In genomic region chr3:125271215-125271614, GRCm38 (mm10) we compare ENCODE assay signal across 9 mouse cellular contexts.
DNase-seq lines count a peak whose midpoint lies in the region; ATAC-seq and TF ChIP-seq lines count a peak whose summit lies in the region.
"Had no signal": no experiment of that assay in that cellular context is flagged by ENCODE, and none has a peak within 500 bp of the region (broad histone marks: within the 10 kb centered on the region; RNA-seq: fewer than 3 reads in every experiment).

No protein-coding gene starts in this region.

- peaks cover 8% of the 10 kb centered on the region for H3K4me1 ChIP-seq in heart, embryonic 13.5 days
- peaks cover 5% of the 10 kb centered on the region for H3K4me1 ChIP-seq in heart, embryonic 10.5 days
- peaks cover 9% of the 10 kb centered on the region; the same call in 1 of the 2 replicates for H3K4me1 ChIP-seq in neural tube, embryonic 12.5 days
- H3K4me1 ChIP-seq in liver, embryonic 15.5 days (replicated peaks) = peaks cover 24% of the 10 kb centered on the region
- no peaks in the 10 kb centered on the region for H3K4me1 ChIP-seq in stomach, postnatal 0 days (replicated peaks; ENCODE audit: control insufficient read depth, insufficient read depth)

- no peaks in the 10 kb centered on the region for H3K36me3 ChIP-seq in heart, embryonic 13.5 days
- no peaks in the 10 kb centered on the region for H3K36me3 ChIP-seq in heart, embryonic 10.5 days
- H3K36me3 ChIP-seq in neural tube, embryonic 12.5 days = no peaks in the 10 kb centered on the region
- H3K36me3 ChIP-seq in liver, embryonic 15.5 days (replicated peaks) = no peaks in the 10 kb centered on the region
- no peaks in the 10 kb centered on the region for H3K36me3 ChIP-seq in stomach, postnatal 0 days (ENCODE audit: control insufficient read depth, insufficient read depth, low read length)

- H3K4me2 ChIP-seq in heart, embryonic 13.5 days = peak overlapping the region; percentile 35
- no peak overlapping the region for H3K4me2 ChIP-seq in neural tube, embryonic 12.5 days (replicated peaks)
- peak overlapping the region; percentile 69 for H3K4me2 ChIP-seq in liver, embryonic 15.5 days
- no peak overlapping the region for H3K4me2 ChIP-seq in stomach, postnatal 0 days (replicated peaks; ENCODE audit: low read depth)

- ATAC-seq in heart, embryonic 13.5 days (ENCODE audit: extremely low read depth, insufficient number of reproducible peaks, low FRiP score, low TSS enrichment) = no peak
- ATAC-seq in neural tube, embryonic 12.5 days (ENCODE audit: low FRiP score, low read depth) = peak; percentile 71
- ATAC-seq in liver, embryonic 15.5 days (ENCODE audit: insufficient read depth) = peak; percentile 40
- no peak for ATAC-seq in stomach, postnatal 0 days (ENCODE audit: low FRiP score, low TSS enrichment)

- H3K4me3 ChIP-seq in heart, embryonic 13.5 days = no peak overlapping the region
- H3K4me3 ChIP-seq in heart, embryonic 10.5 days = no peak overlapping the region
- no peak overlapping the region for H3K4me3 ChIP-seq in neural tube, embryonic 12.5 days
- peak overlapping the region; percentile 25 for H3K4me3 ChIP-seq in liver, embryonic 15.5 days (replicated peaks)
- no peak overlapping the region for H3K4me3 ChIP-seq in stomach, postnatal 0 days (ENCODE audit: low read depth, low read length)

- no peaks in the 10 kb centered on the region for H3K27me3 ChIP-seq in heart, embryonic 13.5 days (replicated peaks)
- no peaks in the 10 kb centered on the region for H3K27me3 ChIP-seq in heart, embryonic 10.5 days (ENCODE audit: insufficient read depth, poor library complexity, severe bottlenecking)
- no peaks in the 10 kb centered on the region for H3K27me3 ChIP-seq in neural tube, embryonic 12.5 days (replicated peaks)
- H3K27me3 ChIP-seq in liver, embryonic 15.5 days = no peaks in the 10 kb centered on the region
- no peaks in the 10 kb centered on the region for H3K27me3 ChIP-seq in stomach, postnatal 0 days (ENCODE audit: control insufficient read depth, insufficient read depth, low read length)

- TF ChIP-seq CTCF in stomach, postnatal 0 days (IDR thresholded peaks at IDR 0.05; ENCODE audit: low read depth) = peak; percentile 17; the same call in 1 of the 2 replicates

- no peak overlapping the region for H3K9ac ChIP-seq in heart, embryonic 13.5 days
- H3K9ac ChIP-seq in neural tube, embryonic 12.5 days = no peak overlapping the region
- 0 out of 2 replicates have a peak overlapping the region, but pooled peaks have one; percentile 13 for H3K9ac ChIP-seq in liver, embryonic 15.5 days
- no peak overlapping the region for H3K9ac ChIP-seq in stomach, postnatal 0 days (ENCODE audit: low read length)

- no peak for TF ChIP-seq EP300 in stomach, postnatal 0 days (optimal IDR thresholded peaks at IDR 0.05)

- 21% methylated on average over 2 of the region's 2 CpGs for WGBS in heart, embryonic 13.5 days
- 30% methylated on average over 2 of the region's 2 CpGs for WGBS in heart, embryonic 10.5 days
- 4% methylated on average over 2 of the region's 2 CpGs for WGBS in neural tube, embryonic 12.5 days
- WGBS in liver, embryonic 15.5 days (ENCODE audit: insufficient replicate concordance) = 3% methylated on average over 2 of the region's 2 CpGs
- WGBS in stomach, postnatal 0 days = 5% methylated on average over 2 of the region's 2 CpGs

- no peak overlapping the region for H3K27ac ChIP-seq in heart, embryonic 13.5 days (replicated peaks)
- no peak overlapping the region for H3K27ac ChIP-seq in heart, embryonic 10.5 days
- no peak overlapping the region for H3K27ac ChIP-seq in neural tube, embryonic 12.5 days
- peak overlapping the region; percentile 89 for H3K27ac ChIP-seq in liver, embryonic 15.5 days (replicated peaks)
- H3K27ac ChIP-seq in stomach, postnatal 0 days (replicated peaks) = no peak overlapping the region

- no peaks in the 10 kb centered on the region for H3K9me3 ChIP-seq in heart, embryonic 13.5 days
- H3K9me3 ChIP-seq in heart, embryonic 10.5 days = no peaks in the 10 kb centered on the region
- no peaks in the 10 kb centered on the region for H3K9me3 ChIP-seq in neural tube, embryonic 12.5 days
- no peaks in the 10 kb centered on the region for H3K9me3 ChIP-seq in liver, embryonic 15.5 days (replicated peaks)
- no peaks in the 10 kb centered on the region for H3K9me3 ChIP-seq in stomach, postnatal 0 days (ENCODE audit: control insufficient read depth, low read length)

- DNase-seq in heart, embryonic 10.5 days (ENCODE audit: low spot score) = no peak
- DNase-seq in neural tube, embryonic 10.5 days (ENCODE audit: extremely low spot score, low spot score) = no peak
- no peak for DNase-seq in stomach, postnatal 0 days (ENCODE audit: low spot score)
- DNase-seq in cerebellum, postnatal 14 days = no peak
- DNase-seq in right cerebral cortex, postnatal 4 days = no peak
- DNase-seq: lung, postnatal 14 days had no signal

Comparison
In these comparisons a context has a peak if more than half of its experiments do, and no peak if none do; other contexts are left out.
1. ATAC-seq: peak in neural tube, embryonic 12.5 days (single experiment) and liver, embryonic 15.5 days (single experiment); none in heart, embryonic 13.5 days (single experiment) and stomach, postnatal 0 days (single experiment).
2. H3K4me2 ChIP-seq: peak in heart, embryonic 13.5 days (single experiment) and liver, embryonic 15.5 days (single experiment); none in neural tube, embryonic 12.5 days (single experiment) and stomach, postnatal 0 days (single experiment).